Mouse (Mus musculus): ENCODE data around the gene Ppm1k. TPM values are rescaled to one million over a fixed set of nuclear protein-coding genes. Genes with fewer than 3 reads are reported as not detected.
A peak's percentile ranks its signal among the peaks of the same experiment; 100 is the strongest.
"Not testable (repeated sequence)": the region's sequence is repeated elsewhere in the genome, so short reads cannot be mapped to it uniquely, and the experiment has no call there.

Gene Ppm1k
- total RNA-seq (2015) (6.7 and 8.1 TPM in 2 replicates), total RNA-seq (2017) (10.5 and 11.2 TPM in 2 replicates)

DNA sequence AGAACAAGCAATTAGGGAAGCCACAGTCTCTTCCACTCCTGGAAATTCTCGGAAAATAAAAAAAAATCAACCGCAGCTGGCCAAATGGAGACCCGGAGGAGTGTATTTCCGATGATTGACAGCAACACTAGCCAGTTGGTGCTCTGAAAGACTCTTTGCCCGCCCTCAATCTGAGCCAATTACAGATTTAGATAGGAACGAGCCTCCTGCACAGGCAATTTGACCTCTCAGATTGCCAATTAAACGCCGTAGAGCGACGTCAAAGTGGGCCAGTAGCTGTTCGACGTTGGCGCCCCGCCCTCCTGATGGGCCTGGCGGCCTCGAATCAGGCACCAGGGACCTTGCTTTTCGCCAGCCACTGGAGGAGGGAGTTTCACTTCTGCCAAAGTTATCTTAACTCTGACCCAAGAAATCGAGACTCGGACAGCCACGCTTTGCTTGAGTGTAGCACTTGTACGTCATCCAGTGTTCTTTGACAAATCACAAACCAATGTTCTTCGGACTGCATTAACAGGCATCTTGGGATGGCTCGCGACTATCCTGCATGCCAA lies at the start of gene Ppm1k:
TSS of gene Ppm1k (minus strand) at position 83 of the 551 bp plus-strand sequence.
- peak; percentile 91 for ATAC-seq (ENCODE audit: poor library complexity, severe bottlenecking)

DNA sequence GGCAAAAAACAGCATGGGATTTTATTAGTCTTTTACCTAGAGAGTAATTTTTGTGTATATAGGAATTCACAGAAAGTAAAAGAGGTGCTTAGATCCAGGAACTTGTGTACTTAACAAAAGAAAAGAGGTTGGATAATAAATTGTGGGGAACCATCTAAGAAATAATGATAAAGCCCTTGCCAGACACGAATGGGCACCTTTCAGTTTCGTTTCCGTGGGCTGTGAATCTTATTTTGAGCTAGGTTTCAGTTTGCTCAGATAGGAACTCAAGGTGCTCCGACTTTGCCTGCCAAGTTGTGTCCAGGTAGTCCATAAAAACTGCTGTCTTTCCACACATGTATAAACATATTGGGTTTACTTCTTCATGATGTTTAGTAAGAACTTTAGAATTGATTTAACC lies 47.1 kb upstream of the Ppm1k start:
- ATAC-seq (ENCODE audit: poor library complexity, severe bottlenecking): peak; percentile 34

DNA sequence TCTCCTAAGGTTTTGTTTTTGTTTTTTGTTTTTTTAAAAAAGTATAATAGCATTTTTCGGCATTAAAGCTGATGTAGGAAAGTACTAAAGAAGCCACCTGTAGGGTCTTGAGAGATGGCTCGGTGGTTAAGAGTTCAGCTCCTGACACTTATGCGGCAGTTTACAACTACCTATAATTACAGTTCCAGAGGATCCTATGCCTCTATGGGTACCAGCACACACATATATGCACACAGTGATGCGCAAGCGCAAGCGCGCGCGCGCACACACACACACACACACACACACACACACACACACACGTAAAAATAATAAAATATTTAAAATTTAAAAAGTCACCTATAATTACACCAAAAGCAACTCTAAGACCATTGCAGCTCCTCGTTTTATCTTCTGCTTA lies 46.3 kb upstream of the Ppm1k start:
- ATAC-seq (ENCODE audit: poor library complexity, severe bottlenecking): peak; percentile 34; the same call in 1 of the 2 replicates

- peak; percentile 90 for ATAC-seq (ENCODE audit: poor library complexity, severe bottlenecking)
Measured at GRCm38 (mm10) chr6:57580881-57581548, 45.7 kb upstream of the Ppm1k start, which contains the start of gene Herc6. Gene Herc6, plus strand, starts transcription at chr6:57581000.

DNA sequence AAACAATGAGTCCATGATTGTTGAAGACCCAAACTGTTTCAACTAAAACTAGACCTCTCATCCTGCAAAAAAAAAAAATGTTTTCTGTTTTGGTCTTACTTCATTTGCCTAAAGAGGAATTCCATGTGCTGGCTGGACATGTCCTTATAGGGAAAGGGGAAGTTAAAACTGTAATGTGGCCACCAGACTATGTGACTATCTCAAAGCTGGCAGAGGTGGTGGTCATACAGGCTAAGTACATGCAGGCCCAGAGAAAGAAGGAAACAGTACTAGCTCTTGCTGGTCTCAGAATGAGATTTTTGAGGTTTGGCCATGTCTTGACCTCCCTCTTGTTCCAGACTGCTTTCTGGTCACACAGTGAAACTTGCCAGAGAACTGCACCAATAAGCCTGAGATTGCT lies 36.3 kb upstream of the Ppm1k start:
- ATAC-seq (ENCODE audit: poor library complexity, severe bottlenecking): peak; percentile 48; the same call in 1 of the 2 replicates

DNA sequence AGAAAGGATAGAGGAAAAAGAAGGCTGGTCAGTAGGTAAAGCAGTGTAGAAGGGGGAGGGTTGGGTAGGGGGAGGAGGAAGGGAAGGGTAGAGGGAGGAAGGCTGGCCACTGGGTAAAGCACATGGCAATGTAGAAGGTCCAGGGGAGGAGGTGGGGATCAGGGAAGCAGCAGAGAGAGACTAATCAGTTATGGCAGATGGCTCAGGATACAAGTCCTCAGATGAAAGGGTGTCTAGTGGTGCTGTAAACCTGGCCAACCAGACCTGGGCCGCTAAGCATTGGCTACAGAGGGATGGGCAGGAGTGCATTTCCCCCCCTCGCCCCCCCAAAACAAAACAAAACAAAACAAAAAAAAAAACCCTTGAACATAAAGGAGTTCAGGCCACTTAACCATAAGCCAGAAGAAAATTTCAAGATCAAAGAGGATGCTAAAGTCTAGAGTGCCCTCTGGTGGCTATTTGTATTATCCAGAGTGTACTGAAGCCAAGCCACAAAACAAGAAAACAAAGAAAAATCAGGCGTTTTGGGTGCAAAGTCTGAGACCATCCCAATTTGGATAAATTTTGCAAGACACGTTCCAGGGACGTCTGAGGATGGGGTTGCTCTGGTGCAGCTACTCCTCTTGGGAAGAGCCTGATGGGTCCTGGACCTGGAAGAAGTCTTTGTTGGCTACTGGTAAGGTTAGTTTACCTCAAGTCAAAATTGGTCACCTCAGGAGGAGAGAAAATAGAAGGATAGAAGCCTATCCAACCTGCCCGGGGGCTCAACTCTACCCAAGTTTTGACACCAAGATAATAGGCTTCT lies 35.1 kb upstream of the Ppm1k start:
- ATAC-seq (ENCODE audit: poor library complexity, severe bottlenecking): peak; percentile 75

DNA sequence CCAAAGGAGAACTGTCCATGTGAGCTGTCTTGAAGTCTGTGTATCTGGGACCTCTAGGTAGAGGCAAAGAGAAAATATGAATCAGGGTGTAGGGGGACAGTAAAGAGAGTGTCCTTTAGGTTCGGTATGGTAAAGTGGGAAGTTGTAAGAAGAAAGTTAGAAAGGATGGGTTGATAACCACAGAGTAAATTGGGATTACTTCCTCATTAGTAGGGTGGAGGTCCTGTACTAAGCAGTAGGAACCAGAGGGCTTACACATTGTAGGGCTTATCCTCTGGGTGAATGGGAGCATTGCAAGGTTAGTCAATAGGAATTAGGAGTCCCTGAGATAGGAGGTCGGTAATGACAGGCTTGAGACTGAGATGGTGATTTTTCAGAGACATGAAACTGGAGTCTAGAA lies 32.4 kb upstream of the Ppm1k start:
- ATAC-seq (ENCODE audit: poor library complexity, severe bottlenecking): peak; percentile 61

- no peak for ATAC-seq (ENCODE audit: poor library complexity, severe bottlenecking)
Measured at GRCm38 (mm10) chr6:57565452-57565851, 30.2 kb upstream of the Ppm1k start.

GRCm38 (mm10) chr6:57563454-57563853 lies 28.2 kb upstream of the Ppm1k start:
- no peak for ATAC-seq (ENCODE audit: poor library complexity, severe bottlenecking)

DNA sequence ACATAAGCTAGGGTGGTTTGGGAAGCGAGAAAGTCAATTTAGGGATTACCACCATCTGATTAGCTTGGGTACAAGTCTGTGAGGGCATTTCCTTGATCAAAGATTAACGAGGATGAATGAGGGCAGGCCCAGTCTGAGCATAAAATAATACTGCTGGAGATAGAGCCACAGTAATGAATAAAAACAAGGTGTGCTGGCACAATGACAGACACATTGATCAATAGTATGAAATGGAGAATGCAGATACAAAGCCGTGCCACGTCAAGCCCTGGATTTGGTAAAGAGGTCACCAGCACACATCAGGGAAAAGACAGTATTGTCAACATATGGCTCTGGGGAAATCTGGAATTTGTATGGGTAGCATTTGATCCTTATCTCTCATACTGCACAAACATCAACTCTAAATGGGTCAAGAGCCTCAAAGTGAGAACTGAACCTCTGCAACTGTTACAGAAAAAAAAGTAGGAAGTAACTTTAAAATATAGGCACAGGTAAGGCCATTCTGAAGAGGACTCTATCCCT lies 22.6 kb upstream of the Ppm1k start:
- ATAC-seq (ENCODE audit: poor library complexity, severe bottlenecking): no peak

DNA sequence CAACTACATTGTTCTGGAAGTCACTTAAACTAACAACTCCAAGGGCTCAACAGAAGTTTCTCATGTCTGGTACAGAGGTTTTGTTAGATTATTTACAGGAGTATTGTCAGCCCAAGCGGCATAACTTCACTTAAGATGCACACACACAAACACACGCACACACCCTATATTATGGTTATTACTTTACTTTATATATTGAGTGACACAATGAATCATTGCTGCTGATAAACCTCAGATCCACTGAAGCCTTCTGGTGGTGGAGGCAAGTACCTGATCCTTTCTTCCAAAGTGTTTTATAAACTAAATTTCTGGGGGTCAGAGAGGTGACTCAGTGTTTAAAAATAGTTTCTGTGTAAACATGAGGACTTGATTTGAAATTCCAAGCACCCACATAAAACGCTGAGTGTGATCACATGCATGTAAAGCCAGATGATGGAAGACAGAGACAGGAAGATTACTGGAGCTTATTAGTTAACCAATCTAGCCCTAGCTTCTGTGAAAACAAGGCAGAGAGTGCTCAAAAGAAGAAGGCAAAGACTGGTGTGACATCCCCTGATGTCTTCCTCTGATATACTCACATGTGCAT lies 16.0 kb upstream of the Ppm1k start:
- ATAC-seq (ENCODE audit: poor library complexity, severe bottlenecking): no peak

DNA sequence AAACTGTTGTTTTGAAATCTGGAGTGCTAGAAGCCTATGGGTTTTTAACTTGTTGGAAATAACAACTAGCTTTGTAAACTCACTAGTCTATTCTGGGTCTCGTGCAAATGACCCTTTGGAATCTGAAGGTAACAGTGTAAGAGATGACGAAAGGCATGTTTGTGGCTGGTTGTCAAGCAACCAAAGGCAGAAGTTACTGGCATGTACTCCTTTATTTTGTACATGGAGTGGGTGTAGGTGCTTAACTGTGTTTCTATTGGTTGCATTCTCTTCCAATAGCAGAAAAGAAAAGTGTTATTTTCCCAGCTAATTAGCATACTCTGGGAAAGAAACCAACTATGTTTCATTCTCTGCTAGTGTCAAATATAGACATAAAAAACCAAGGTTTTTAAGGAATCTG lies 9.6 kb upstream of the Ppm1k start:
- no peak for ATAC-seq (ENCODE audit: poor library complexity, severe bottlenecking)

DNA sequence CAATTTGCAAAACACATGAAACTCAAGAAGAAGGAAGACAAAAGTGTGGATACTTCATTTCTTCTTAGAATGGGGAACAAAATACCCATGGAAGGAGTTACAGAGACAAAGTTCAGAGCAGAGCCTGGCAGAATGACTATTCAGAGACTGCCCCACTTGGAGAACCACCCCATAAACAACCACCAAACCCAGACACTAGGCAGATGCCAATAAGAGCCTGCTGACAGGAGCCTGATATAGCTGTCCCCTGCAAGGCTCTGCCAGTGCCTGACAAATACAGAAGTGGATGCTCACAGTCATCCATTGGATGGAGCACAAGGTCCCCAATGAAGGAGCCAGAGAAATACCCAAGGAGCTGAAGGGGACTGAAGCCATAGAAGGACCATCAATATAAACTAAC lies 8.3 kb upstream of the Ppm1k start:
- ATAC-seq (ENCODE audit: poor library complexity, severe bottlenecking): not testable (repeated sequence)

- ATAC-seq (ENCODE audit: poor library complexity, severe bottlenecking): peak; percentile 82
Measured at GRCm38 (mm10) chr6:57541737-57542335, 6.6 kb upstream of the Ppm1k start.

- ATAC-seq (ENCODE audit: poor library complexity, severe bottlenecking): no peak
Measured at GRCm38 (mm10) chr6:57540950-57541498, 5.8 kb upstream of the Ppm1k start.

DNA sequence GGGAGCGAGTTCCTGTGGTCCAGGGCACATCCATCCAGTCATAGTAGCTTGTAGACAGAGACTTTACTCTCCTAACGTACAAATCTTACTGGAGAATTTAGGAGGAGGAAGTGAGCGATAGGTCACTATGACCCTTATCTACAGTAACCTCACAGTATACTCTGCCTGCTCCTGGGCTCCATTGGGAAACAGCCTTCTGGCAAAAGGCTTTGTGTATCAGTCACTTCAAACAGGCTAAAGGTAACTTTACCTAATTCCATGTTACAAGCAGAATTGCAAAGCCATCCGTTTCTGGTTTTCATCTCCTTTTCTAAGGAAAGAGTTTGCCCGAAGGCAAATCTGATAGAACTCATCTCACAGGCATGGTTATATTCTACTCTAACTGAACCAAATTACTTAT lies 2.6 kb upstream of the Ppm1k start:
- no peak for ATAC-seq (ENCODE audit: poor library complexity, severe bottlenecking)

GRCm38 (mm10) chr6:57535971-57536669 lies 852 bp upstream of the Ppm1k start:
- ATAC-seq (ENCODE audit: poor library complexity, severe bottlenecking): peak; percentile 20

DNA sequence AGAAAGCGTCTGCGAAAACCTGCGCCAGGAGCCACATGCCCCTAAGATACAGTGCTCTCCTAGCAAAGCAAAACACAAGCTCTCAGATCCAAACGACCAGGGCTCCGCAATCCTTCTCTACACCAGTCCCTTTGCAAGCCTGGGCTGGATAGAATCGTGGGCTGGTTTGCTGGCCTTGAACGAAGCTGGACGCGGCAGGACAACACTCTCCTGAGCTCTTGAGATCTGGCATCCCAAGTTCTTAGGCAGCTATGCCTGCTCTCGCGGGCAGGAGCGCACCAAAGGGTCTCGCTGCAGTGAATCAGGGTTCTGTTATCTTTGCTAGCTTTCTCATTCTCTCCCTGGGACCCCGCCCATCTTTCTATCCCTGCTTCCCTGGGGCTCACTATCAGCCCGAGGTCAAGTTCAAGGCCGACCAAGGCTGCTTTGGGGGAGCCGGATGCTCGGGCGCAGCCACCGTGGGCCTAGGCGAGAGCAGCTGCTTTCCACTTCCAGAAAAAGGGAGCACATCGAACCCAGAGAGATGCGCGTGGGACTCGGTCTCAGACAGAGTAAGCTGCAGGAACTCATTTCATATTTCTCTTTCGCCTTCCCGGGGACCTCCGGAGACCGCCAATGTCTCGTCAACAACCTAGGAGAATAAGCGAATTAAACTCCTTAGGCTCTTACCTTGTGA lies 519 bp downstream of the Ppm1k start:
- ATAC-seq (ENCODE audit: poor library complexity, severe bottlenecking): peak; percentile 40

GRCm38 (mm10) chr6:57534231-57534610 lies 1.0 kb downstream of the Ppm1k start:
- no peak for ATAC-seq (ENCODE audit: poor library complexity, severe bottlenecking)
